Mouse (Mus musculus) forebrain, embryonic 14.5 days (tissue): ENCODE measurements around the gene Rps29. TPM values are rescaled to one million over a fixed set of nuclear protein-coding genes. Genes with fewer than 3 reads are reported as not detected.
A peak's percentile ranks its signal among the peaks of the same experiment; 100 is the strongest.

ENCODE experiments used
- ATAC-seq: fragments of 200-750 bp; cut with Nextera tagmentation; 2 replicates; pipeline ENCODE4 v1.8.0; 2017; ENCODE audit warnings: mild to moderate bottlenecking, moderate library complexity
- DNase-seq: peaks from one replicate; pipeline ENCODE4 v3.0.0-alpha.2; 2015; ENCODE audit warnings: low spot score
- H3K27ac ChIP-seq: fragments of 300-500 bp; sonication (generic); 2 replicates; pipeline ENCODE4 v1.5.1; 2014; ENCODE audit warnings: low read depth, mild to moderate bottlenecking, control low read depth, low read length, moderate library complexity
- H3K27me3 ChIP-seq: fragments of 300-500 bp; sonication (generic); replicated peaks from 2 replicates; pipeline ENCODE4 v1.6.1; 2014; ENCODE audit warnings: low read length, control low read depth, mixed read lengths; ENCODE audit not compliant: control insufficient read depth, insufficient read depth
- H3K36me3 ChIP-seq: fragments of 300-500 bp; sonication (generic); 2 replicates; pipeline ENCODE4 v1.6.1; 2014; ENCODE audit warnings: low read length, control low read depth; ENCODE audit not compliant: control insufficient read depth, insufficient read depth
- H3K4me1 ChIP-seq: fragments of 300-500 bp; sonication (generic); 2 replicates; pipeline ENCODE4 v1.6.1; 2014; ENCODE audit warnings: antibody characterized with exemption, low read length, control low read depth; ENCODE audit not compliant: control insufficient read depth, insufficient read depth
- H3K4me2 ChIP-seq: fragments of 300-500 bp; sonication (generic); 2 replicates; pipeline ENCODE4 v1.6.1; 2014; ENCODE audit warnings: mild to moderate bottlenecking, control low read depth, low read length
- H3K4me3 ChIP-seq: fragments of 300-500 bp; sonication (generic); 2 replicates; pipeline ENCODE4 v1.5.1; 2014; ENCODE audit warnings: low read depth, low read length, control low read depth
- H3K9ac ChIP-seq: fragments of 300-500 bp; sonication (generic); 2 replicates; pipeline ENCODE4 v1.6.1; 2014; ENCODE audit warnings: mild to moderate bottlenecking, low read length, control low read depth, moderate library complexity
- H3K9me3 ChIP-seq: fragments of 300-500 bp; sonication (generic); replicated peaks from 2 replicates; pipeline ENCODE4 v1.6.1; 2016; ENCODE audit warnings: low read length, control low read depth, mixed read lengths; ENCODE audit not compliant: control insufficient read depth
- WGBS: fragments of 180-500 bp; shearing (Covaris S2); extraction: QIAGEN DNeasy Blood & Tissue Kit; methylation state at CpG from one replicate; pipeline ENCODE4 v1.1.7; 2014; 5-methylcytosine and 5-hydroxymethylcytosine counted together
- polyA plus RNA-seq: library from polyadenylated mRNA; unstranded; fragments of >200 nt; fragmentation: Nextera tagmentation; extraction: Ambion mirVana; gene quantifications from 2 replicates; pipeline ENCODE4 v1.2.1, GENCODE M21; 2014

The Rps29 gene
- polyA plus RNA-seq, 1 experiment from 2014 or later, result 1,463 TPM

DNA sequence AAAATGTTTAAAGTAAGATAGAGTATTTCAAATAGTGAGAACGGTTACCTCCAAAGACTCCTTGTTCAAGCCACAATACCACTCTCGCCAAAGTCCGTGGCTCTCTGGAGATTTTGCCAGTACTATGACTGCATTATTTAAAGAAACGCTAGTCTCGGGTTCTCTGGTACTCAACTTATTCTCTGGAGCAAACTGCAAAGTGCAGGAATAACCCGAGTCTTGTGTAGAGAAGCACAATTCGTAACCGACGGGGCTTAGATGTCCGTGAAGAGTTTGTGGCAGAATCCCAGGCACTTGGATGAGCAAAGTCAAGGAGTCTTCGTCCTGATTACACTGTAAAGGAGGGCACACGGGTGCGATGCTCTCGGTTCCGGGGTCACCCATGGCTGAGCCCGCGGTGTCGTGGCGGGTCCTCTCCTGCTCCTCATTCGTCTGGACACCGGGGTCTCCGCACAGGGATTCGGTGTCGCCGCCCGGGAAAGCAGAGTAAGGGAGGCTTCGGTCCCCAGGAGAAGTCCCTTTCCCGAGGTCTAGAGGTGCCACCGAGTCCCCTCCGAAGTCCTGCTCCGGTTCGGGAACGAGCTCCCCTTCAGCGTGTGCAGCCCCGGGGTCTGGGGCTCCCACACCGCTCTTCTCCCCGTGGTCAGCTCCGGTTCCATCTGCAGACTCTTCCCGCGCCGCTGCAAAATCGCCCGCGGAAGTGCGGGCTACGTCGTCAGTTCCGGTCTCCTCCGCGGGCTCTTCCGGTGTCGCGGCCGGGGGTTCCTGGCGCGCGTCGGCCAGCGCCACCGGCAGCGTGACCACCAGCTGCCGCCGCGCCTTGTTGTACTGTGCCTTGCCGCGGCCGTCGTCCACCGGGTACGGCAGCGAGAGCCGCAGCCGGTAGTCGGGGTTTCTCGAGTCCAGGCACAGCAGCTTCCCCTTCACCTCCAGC is 37.7 kb upstream of the Rps29 start, which contains the start of gene Gm49383:
Gm49383 (minus strand) TSS at position 661 of the 934 bp plus-strand sequence.
- Histone ChIP-seq H3K9me3 (no peaks in the 10 kb centered on the region), H3K4me3 (peak within 1 kb of the TSS; percentile 83), H3K36me3 (peaks cover 20% of the 10 kb centered on the region), H3K9ac (peak within 1 kb of the TSS; percentile 87), H3K27ac (peak within 1 kb of the TSS; percentile 86), H3K4me1 (peaks cover 11% of the 10 kb centered on the region), H3K4me2 (peak within 1 kb of the TSS; percentile 96), H3K27me3 (no peaks in the 10 kb centered on the region)
- peak; percentile 85 for DNase-seq
- under 1% methylated on average over 75 of the region's 75 CpGs for WGBS
- peak; percentile 86 for ATAC-seq

DNA sequence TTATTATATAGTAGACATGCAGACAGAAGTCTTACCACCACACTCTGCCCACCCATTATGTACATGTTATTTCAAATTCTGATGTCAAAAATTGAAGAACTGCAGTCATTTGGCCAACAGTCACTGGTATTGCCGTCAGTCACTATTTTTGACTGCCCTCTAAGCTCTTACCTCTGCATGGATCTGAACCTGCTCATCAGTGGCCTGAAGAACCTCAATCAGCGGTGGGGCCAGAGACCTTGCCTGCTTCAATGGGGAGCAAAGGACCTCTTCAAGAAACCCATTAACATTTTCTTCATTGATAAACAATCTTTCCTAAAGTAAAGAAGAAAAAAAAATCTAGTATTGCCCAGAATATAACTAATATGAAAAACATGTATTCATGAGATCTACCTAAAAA is 33.7 kb upstream of the Rps29 start:
- H3K27me3 ChIP-seq, result no peaks in the 10 kb centered on the region
- ATAC-seq (no peak), DNase-seq (no peak)
- 97% methylated on average over 2 of the region's 2 CpGs for WGBS
- peaks cover 6% of the 10 kb centered on the region for H3K4me1 ChIP-seq
- H3K9ac ChIP-seq, result no peak overlapping the region
- no peaks in the 10 kb centered on the region for H3K9me3 ChIP-seq
- H3K27ac ChIP-seq, result no peak overlapping the region
- no peak overlapping the region for H3K4me2 ChIP-seq
- peaks cover 26% of the 10 kb centered on the region for H3K36me3 ChIP-seq
- H3K4me3 ChIP-seq, result no peak overlapping the region

DNA sequence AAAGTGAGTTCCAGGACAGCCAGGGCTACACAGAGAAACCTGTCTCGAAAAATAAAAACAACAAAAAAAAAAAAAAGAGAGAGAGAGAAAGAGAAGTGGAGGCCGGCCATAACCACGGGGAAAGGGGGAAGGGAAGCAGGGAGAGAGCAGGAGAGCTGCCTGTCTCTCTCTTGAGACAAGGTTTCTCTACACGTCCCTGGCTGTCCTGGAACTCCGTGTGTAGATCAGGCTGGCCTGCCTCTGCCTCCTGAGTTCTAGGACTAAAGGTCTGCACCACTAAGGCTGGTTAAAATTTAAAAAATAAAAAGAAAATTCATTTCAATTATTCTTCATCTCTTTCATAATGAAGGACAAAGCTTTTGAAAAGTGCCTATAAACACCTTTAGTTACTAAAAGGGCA is 32.4 kb upstream of the Rps29 start:
- DNase-seq (no peak), ATAC-seq (no peak)
- no peaks in the 10 kb centered on the region for H3K27me3 ChIP-seq
- no peak overlapping the region for H3K27ac ChIP-seq
- H3K9ac ChIP-seq, result no peak overlapping the region
- H3K36me3 ChIP-seq, result peaks cover 29% of the 10 kb centered on the region
- no peak overlapping the region for H3K4me3 ChIP-seq
- WGBS, result 92% methylated on average over 5 of the region's 5 CpGs
- H3K4me2 ChIP-seq, result no peak overlapping the region
- peaks cover 6% of the 10 kb centered on the region for H3K4me1 ChIP-seq
- no peaks in the 10 kb centered on the region for H3K9me3 ChIP-seq

DNA sequence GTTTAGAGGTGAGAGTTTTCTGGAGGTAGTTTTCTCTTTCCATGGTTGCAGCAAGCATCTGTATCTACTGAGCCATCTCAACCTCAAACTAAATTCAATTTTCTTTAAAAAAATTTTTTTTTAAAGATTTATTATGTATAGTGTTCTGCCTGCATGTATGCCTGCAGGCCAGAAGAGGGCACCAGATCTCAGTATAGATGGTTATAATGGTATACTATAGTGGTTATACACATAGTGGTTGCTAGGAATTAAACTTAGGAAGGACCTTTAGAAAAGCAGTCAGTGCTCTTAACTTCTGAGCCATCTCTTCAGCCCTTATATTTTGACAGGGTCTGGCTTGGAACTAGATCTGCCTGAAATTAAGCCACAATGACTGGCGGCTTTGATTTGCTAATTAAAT is 31.5 kb upstream of the Rps29 start:
- Histone ChIP-seq H3K4me3 (no peak overlapping the region), H3K4me2 (no peak overlapping the region), H3K36me3 (peaks cover 29% of the 10 kb centered on the region), H3K9me3 (no peaks in the 10 kb centered on the region), H3K4me1 (peaks cover 3% of the 10 kb centered on the region), H3K9ac (no peak overlapping the region), H3K27me3 (no peaks in the 10 kb centered on the region), H3K27ac (no peak overlapping the region)
- DNase-seq (no peak), ATAC-seq (no peak)
- 100% methylated on average over 1 of the region's 1 CpGs for WGBS

DNA sequence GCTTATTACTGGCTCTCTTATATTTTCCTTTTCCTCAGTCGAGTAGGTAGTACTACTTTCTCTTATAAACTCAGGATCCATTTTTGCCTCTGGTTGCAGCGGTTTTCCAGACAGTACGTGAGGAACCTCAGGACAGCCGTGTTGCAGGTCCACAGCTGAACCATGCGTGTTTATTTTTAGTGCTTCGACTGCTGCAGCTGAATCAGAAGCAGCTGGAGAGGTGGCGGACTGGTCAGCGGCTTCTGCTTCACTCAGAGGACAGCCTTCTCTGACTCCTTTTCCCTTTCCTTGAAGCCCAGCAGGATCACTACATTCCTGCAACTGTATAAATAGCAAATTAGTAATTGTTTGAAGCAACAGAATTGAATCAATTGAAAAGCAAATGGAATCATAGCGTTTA is 31.1 kb upstream of the Rps29 start:
- Histone ChIP-seq H3K27ac (no peak overlapping the region), H3K27me3 (no peaks in the 10 kb centered on the region), H3K36me3 (peaks cover 29% of the 10 kb centered on the region), H3K9ac (no peak overlapping the region), H3K9me3 (no peaks in the 10 kb centered on the region), H3K4me2 (no peak overlapping the region), H3K4me1 (peaks cover 8% of the 10 kb centered on the region), H3K4me3 (no peak overlapping the region)
- DNase-seq (no peak), ATAC-seq (no peak)
- 95% methylated on average over 9 of the region's 9 CpGs for WGBS

DNA sequence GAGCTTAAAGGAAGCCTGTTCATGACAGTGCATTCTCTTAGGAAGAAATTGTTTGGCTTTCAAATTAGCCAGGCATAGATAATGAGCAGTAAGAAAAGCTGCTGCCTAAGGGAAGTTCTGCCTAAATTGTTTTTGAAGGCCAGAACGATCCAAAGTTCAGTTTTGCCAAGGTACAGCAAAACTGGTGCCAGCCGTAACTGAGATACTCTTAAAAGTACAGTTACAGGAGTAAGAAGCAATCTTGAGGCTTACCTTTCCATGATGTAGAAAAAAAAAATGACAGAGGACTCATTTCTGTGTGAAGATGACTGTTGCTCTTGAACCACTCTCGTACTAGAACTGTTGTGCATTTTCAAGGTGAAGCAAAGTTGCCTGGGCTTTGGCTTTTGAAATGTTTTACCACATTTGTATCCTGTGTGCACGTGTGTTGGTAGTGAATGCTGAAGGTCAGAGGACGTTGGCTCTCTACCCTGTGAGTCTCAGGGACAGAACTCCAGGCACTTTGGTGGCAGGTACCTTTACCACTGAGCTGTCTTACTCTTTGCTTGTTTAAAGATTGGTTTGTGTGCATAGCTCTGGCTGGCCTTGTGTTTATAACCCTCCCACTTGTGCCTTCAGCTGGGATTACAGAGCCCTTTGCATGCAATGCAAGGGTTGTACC is 28.0 kb upstream of the Rps29 start:
- peaks cover 12% of the 10 kb centered on the region for H3K4me1 ChIP-seq
- no peak for DNase-seq

DNA sequence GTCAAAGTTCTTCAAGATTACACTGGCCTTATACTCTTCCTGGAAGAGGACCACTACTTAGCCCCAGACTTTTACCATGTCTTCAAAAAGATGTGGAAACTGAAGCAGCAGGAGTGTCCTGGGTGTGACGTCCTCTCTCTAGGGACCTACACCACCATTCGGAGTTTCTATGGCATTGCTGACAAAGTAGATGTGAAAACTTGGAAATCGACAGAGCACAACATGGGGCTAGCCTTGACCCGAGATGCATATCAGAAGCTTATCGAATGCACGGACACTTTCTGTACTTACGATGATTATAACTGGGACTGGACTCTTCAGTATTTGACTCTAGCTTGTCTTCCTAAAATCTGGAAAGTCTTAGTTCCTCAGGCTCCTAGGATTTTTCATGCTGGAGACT is 26.4 kb upstream of the Rps29 start:
- Histone ChIP-seq H3K9ac (peak overlapping the region; percentile 90), H3K4me1 (peaks cover 12% of the 10 kb centered on the region), H3K27me3 (no peaks in the 10 kb centered on the region), H3K27ac (no peak overlapping the region), H3K36me3 (peaks cover 33% of the 10 kb centered on the region), H3K4me2 (peak overlapping the region; percentile 63), H3K9me3 (no peaks in the 10 kb centered on the region), H3K4me3 (peak overlapping the region; percentile 84)
- ATAC-seq (no peak), DNase-seq (no peak)
- WGBS, result 77% methylated on average over 7 of the region's 7 CpGs

More for the DNA sequence above, 28.0 kb upstream of the Rps29 start:
- WGBS, result 55% methylated on average over 5 of the region's 5 CpGs
- H3K36me3 ChIP-seq, result peaks cover 30% of the 10 kb centered on the region
- no peaks in the 10 kb centered on the region for H3K27me3 ChIP-seq
- no peak overlapping the region for H3K27ac ChIP-seq
- no peak overlapping the region for H3K4me2 ChIP-seq
- H3K9me3 ChIP-seq, result no peaks in the 10 kb centered on the region
- ATAC-seq, result no peak
- no peak overlapping the region for H3K9ac ChIP-seq
- no peak overlapping the region for H3K4me3 ChIP-seq

DNA sequence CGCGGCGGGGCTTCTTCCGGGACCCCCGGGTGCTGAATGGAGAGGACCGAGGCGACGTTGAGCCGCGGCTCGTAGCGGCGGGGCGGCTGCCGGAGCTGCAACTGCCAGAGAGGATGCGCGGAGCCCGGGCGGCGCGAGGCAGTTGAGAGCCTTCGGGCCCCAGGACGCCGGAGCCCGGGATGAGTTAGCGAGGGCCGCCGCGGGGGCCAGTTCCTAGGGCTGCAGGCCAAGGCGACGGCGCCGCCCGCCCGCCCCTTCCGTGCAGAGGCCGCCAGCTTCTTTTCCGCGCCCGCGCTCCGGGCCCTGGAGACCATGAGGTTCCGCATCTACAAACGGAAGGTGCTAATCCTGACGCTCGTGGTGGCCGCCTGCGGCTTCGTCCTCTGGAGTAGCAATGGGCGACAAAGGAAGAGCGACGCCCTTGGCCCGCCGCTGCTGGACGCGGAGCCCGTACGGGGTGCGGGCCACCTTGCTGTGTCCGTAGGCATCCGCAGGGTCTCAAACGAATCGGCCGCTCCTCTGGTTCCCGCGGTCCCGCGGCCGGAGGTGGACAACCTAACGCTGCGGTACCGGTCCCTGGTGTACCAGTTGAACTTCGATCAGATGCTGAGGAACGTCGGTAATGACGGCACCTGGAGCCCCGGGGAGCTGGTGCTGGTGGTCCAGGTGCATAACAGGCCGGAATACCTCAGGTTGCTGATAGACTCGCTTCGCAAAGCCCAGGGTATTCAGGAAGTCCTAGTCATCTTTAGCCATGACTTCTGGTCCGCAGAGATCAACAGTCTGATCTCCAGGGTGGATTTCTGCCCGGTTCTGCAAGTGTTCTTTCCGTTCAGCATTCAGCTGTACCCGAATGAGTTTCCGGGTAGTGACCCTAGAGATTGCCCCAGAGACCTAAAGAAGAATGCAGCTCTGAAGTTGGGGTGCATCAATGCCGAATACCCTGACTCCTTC is 25.6 kb upstream of the Rps29 start:
- ATAC-seq (peak; percentile 70), DNase-seq (peak; percentile 57)
- H3K27ac ChIP-seq, result peak overlapping the region; percentile 89
- WGBS, result 1% methylated on average over 86 of the region's 86 CpGs
- H3K4me1 ChIP-seq, result peaks cover 12% of the 10 kb centered on the region
- H3K9ac ChIP-seq, result peak overlapping the region; percentile 90
- H3K4me2 ChIP-seq, result peak overlapping the region; percentile 63
- H3K4me3 ChIP-seq, result peak overlapping the region; percentile 84
- no peaks in the 10 kb centered on the region for H3K9me3 ChIP-seq
- H3K27me3 ChIP-seq, result no peaks in the 10 kb centered on the region
- H3K36me3 ChIP-seq, result peaks cover 26% of the 10 kb centered on the region
